Mouse (Mus musculus): ENCODE results near the gene Mogat1.
"Not testable (repeated sequence)": the region's sequence is repeated elsewhere in the genome, so short reads cannot be mapped to it uniquely, and the experiment has no call there.

The Mogat1 gene

GRCm38 (mm10) chr1:78510862-78511261 lies at the start of gene Mogat1:
Mogat1 (plus strand) TSS chr1:78510991.
- no peak for DNase-seq (ENCODE audit: low spot score)

DNA sequence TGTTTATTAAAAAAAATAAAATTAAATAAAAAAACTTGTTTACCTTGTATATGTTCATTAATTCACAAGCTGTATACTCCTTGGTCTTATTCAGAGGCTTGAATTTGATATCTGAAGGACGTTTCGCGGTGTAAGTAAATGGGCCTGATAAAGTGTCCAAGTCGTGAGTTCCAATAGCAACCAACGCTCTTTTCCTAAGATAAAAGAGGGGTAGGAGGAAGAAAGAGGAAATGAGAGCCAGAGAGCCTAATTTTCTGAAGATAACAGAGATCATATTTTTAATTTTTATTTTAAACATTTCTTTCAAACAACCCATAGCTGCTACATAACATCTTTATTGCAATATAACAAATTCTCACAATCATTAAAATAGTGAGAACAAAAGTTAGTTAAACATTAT lies 38.4 kb upstream of the Mogat1 start:
- no peak for DNase-seq (ENCODE audit: low spot score)

GRCm38 (mm10) chr1:78483430-78483829 lies 27.4 kb upstream of the Mogat1 start:
- no peak for DNase-seq (ENCODE audit: low spot score)

DNA sequence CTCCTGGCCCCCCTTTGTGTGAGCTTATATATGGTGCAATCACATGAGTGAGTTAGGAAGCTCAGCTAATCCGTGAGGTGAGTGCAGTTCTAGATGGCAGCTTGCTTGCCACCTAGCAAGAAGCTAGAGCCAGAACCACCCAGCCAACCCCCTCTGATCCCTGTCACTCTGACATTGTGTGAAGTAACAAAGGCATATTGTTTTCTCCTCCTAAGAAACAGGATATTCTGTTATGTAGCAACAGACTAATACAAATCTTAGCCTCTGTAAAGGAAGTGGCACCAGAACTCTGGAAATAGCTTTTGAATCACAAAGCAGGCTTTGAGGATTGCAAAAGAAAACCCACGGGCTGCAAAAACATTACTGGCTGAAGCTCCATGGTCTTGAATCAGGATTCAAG lies 26.4 kb upstream of the Mogat1 start:
- no peak for DNase-seq (ENCODE audit: low spot score)

DNA sequence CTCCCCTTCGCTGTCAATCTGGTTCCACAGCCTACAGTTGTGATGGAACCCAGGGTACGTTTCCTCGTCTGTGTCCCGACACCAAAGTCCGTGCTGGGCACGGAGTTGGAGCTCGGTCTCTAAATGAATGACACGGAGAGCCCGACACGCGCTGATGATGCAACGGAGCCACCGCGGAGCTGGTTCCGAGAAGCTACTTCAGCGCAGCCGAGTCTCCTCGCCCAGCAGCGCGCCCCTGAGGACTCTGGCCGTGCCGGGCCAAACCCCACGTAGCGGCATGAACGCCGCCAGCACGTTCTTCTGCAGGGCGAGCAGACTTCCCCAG lies 22.4 kb upstream of the Mogat1 start:
- DNase-seq (ENCODE audit: low spot score) = no peak

GRCm38 (mm10) chr1:78488752-78489492 lies 21.9 kb upstream of the Mogat1 start, which contains the start of gene Farsb:
Farsb (minus strand) TSS chr1:78488897.
- peak; percentile 91 for DNase-seq (ENCODE audit: low spot score)

GRCm38 (mm10) chr1:78490143-78490542 lies 20.6 kb upstream of the Mogat1 start:
- no peak for DNase-seq (ENCODE audit: low spot score)

- DNase-seq (ENCODE audit: low spot score) = no peak
These were observed 9.8 kb upstream of the Mogat1 start for GRCm38 (mm10) chr1:78501036-78501435.

- DNase-seq (ENCODE audit: low spot score) = not testable (repeated sequence)
These were observed 8.9 kb upstream of the Mogat1 start for GRCm38 (mm10) chr1:78501856-78502255.

DNA sequence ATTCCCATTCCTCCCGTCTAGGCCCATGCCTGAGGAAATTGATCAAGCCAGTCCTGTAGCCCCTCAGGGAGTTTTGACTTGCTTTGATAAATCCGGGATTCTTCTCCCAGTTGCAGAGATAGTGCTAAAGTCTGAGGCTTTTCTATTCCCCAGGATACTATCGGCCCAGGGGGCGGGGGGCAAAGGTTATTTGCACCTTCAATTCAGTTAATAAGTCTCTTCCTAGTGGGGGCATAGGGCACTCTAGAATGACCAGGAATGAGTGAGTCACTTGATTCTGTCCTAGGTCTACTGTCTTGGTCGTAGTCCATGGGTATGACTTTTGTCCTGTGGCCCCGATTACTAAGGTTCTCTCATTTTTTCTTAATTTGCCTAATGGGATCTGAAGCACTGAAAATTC lies 8.3 kb upstream of the Mogat1 start:
- DNase-seq (ENCODE audit: low spot score) = no peak

GRCm38 (mm10) chr1:78507137-78507536 lies 3.7 kb upstream of the Mogat1 start:
- DNase-seq (ENCODE audit: low spot score) = no peak

DNA sequence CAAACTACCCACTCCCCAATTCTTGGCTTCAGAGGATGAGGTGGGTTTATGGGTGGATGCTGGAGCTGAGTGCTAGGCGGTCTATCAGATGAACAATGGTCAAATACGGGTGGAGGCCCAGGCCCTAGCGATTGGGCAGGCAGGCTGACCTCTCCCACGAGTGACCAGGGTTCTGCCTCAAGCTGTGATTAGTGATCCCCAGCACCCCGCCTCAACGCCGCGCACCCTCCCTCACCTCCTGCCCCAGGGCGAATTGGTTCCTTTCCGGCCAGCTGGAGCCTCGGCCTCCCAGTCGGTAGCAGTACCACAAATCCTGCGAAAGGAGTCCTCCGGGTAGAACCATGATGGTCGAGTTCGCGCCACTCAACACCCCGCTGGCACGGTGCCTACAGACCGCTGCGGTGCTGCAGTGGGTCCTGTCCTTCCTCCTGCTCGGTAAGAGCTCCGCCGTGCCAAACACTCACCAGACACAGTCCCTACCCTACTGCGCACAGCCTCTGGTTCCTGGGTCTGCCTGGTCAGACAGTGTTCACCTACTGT lies 900 bp downstream of the Mogat1 start, which contains the start of gene BC035947:
Gene BC035947, minus strand, starts transcription at position 538 of the 540 bp plus-strand sequence.
- peak; percentile 14 for DNase-seq (ENCODE audit: low spot score)

DNA sequence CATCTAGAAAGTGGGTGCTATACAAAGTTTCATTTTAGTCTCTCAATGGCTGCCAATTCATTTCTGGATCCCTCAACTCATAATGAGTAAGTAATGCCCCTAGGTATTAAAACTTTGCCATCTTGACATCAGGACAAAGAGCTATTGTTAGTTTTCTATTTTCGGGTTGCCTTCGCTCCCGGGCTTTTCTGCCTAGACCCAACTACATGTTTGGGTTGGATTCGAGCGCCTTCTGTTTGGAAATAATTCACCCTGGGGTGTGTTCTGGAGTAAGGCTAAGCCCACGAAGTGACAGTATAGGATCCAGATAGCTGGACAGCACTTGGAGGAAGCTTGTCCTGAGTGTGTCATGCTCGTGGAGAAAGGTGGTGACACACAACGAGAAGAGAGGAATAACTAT lies 2.0 kb downstream of the Mogat1 start:
- no peak for DNase-seq (ENCODE audit: low spot score)

- DNase-seq (ENCODE audit: low spot score) = no peak
These were observed 8.1 kb downstream of the Mogat1 start for GRCm38 (mm10) chr1:78518907-78519306.

- DNase-seq (ENCODE audit: low spot score) = peak; percentile 68
These were observed 14.5 kb downstream of the Mogat1 start for GRCm38 (mm10) chr1:78525189-78525886.

GRCm38 (mm10) chr1:78528356-78528755 lies 17.6 kb downstream of the Mogat1 start:
- no peak for DNase-seq (ENCODE audit: low spot score)

DNA sequence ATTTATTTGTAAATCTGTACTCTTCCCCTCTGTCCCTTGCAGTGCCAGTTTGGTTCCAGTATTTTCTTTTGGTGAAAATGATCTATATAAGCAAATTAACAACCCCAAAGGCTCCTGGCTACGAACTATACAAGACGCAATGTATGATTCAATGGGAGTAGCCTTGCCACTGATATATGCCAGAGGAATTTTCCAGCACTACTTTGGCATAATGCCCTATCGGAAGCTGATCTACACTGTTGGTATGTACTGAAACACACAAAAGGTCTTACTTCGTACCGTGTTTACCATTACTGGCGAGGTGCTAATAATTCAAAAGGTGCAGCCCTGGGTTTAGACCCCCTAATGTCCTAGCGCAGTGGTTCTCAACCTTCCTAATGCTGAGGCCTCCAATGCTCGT lies 18.2 kb downstream of the Mogat1 start:
- DNase-seq (ENCODE audit: low spot score) = peak; percentile 10

- no peak for DNase-seq (ENCODE audit: low spot score)
These were observed 19.9 kb downstream of the Mogat1 start for GRCm38 (mm10) chr1:78530500-78531215.

DNA sequence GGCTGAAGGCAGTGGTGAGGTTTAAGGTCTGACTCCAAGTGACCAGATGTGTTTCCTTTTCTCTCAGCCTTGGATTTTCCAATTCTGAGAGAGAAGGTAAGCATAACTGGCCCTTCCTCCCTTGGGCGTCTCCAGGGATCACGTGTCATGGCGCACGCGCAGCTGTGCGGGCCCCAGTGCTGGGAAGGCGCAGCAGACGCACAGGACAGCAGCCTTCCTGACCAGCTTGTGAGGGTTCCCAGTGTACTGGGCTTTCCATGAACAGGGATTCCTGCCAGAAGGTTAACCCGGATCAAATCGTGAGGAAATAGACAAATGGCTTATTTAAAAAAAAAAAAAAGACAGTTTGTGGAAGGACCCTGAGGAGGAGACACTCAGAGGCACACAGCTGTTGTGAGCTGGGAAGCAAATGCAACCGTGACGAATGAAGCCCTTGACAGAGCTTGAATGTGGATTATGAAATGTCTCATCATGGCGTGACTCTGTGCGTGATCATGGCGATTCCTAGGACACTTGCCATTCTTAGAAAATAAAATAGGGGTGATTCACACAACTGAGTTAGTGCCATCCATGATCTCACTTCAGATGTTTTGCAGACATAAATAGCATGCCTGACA lies 21.5 kb downstream of the Mogat1 start:
- no peak for DNase-seq (ENCODE audit: low spot score)

- DNase-seq (ENCODE audit: low spot score) = no peak
These were observed 23.8 kb downstream of the Mogat1 start for GRCm38 (mm10) chr1:78534428-78535150.

Measured in urinary bladder, postnatal 14 days (tissue).